Comparison of ENCODE assay signal across 26 mouse cellular contexts in the genomic region with DNA sequence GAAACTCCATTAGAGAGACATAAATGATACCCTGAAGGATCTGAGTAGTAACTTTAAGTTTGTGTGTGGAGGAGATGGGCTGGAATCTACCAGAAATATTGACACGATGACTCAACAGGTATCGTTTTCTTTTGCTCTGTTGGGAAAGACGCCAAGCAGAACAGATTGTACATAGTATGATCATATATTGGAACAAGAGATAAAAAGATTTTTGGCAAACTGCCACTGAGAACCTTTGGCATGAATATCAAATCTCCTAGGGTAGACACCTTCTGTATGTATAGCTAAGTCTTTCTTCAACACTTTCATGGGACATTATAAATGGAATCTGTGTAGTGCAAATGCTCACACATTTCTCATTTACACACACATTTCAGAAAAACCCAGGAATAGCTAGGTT.
DNase-seq lines count a peak whose midpoint lies in the region; ATAC-seq and TF ChIP-seq lines count a peak whose summit lies in the region.
"Had no signal": no experiment of that assay in that cellular context is flagged by ENCODE, and none has a peak within 500 bp of the region (broad histone marks: within the 10 kb centered on the region; RNA-seq: fewer than 3 reads in every experiment).

No protein-coding gene starts in this region.

- H3K27ac ChIP-seq in hindbrain, postnatal 0 days, result no peak overlapping the region
- no peak overlapping the region for H3K27ac ChIP-seq in hindbrain, embryonic 13.5 days
- H3K27ac ChIP-seq: embryonic facial prominence, embryonic 15.5 days; forebrain, embryonic 15.5 days; heart, adult 2 months; heart, embryonic 10.5 days; heart, embryonic 13.5 days; hindbrain, embryonic 15.5 days; intestine, embryonic 15.5 days had no signal

- ATAC-seq in cerebellum, adult (ENCODE audit: insufficient number of reproducible peaks, low FRiP score, low TSS enrichment), result no peak
- no peak for ATAC-seq in hindbrain, postnatal 0 days
- ATAC-seq in hindbrain, embryonic 13.5 days (ENCODE audit: low FRiP score), result no peak
- ATAC-seq: activated CD4-positive, CD25-positive, alpha-beta regulatory T cell, adult 4 months; CD4-positive, CD25-positive, alpha-beta regulatory T cell, adult 4 months; forebrain, embryonic 15.5 days; intestine, embryonic 15.5 days had no signal

- no peaks in the 10 kb centered on the region for H3K4me1 ChIP-seq in hindbrain, postnatal 0 days (ENCODE audit: insufficient read depth, low read length)
- H3K4me1 ChIP-seq in hindbrain, embryonic 13.5 days (replicated peaks), result no peaks in the 10 kb centered on the region
- H3K4me1 ChIP-seq: embryonic facial prominence, embryonic 15.5 days; forebrain, embryonic 15.5 days; heart, embryonic 10.5 days; heart, embryonic 13.5 days; hindbrain, embryonic 15.5 days; intestine, embryonic 15.5 days had no signal

- no peaks in the 10 kb centered on the region for H3K9me3 ChIP-seq in hindbrain, postnatal 0 days (ENCODE audit: low read length)
- no peaks in the 10 kb centered on the region for H3K9me3 ChIP-seq in hindbrain, embryonic 13.5 days
- H3K9me3 ChIP-seq: embryonic facial prominence, embryonic 15.5 days; forebrain, embryonic 15.5 days; heart, embryonic 10.5 days; heart, embryonic 13.5 days; hindbrain, embryonic 15.5 days; intestine, embryonic 15.5 days had no signal

- no peak for TF ChIP-seq CTCF in hindbrain, postnatal 0 days (IDR thresholded peaks at IDR 0.05; ENCODE audit: low read depth)

- no peaks in the 10 kb centered on the region for H3K27me3 ChIP-seq in hindbrain, postnatal 0 days (ENCODE audit: insufficient read depth, low read length)
- no peaks in the 10 kb centered on the region for H3K27me3 ChIP-seq in hindbrain, embryonic 13.5 days
- H3K27me3 ChIP-seq: embryonic facial prominence, embryonic 15.5 days; forebrain, embryonic 15.5 days; heart, embryonic 13.5 days; hindbrain, embryonic 15.5 days; intestine, embryonic 15.5 days had no signal

- no peak overlapping the region for H3K4me3 ChIP-seq in hindbrain, postnatal 0 days (ENCODE audit: low read length)
- H3K4me3 ChIP-seq in hindbrain, embryonic 13.5 days, result no peak overlapping the region
- H3K4me3 ChIP-seq: embryonic facial prominence, embryonic 15.5 days; forebrain, embryonic 15.5 days; heart, adult 2 months; heart, embryonic 10.5 days; heart, embryonic 13.5 days; hindbrain, embryonic 15.5 days; intestine, embryonic 15.5 days had no signal

- peak; percentile 6 to 49 for DNase-seq in cerebellum, postnatal 14 days
- DNase-seq in hindbrain, postnatal 0 days (ENCODE audit: low spot score), result peak; percentile 54
- DNase-seq in NIH3T3 (ENCODE audit: low read depth), result peak; percentile 2
- peak; percentile 4 for DNase-seq in brain, adult 2 months (ENCODE audit: low read depth, low spot score)
- DNase-seq in layer of hippocampus, adult 9-11 months, result no peak
- DNase-seq: adrenal gland, adult 8-10 months; adrenal gland, postnatal 36 days; cerebellum, adult 18-20 months; embryo, embryonic 11 days; gastrocnemius, postnatal 10 days; gastrocnemius, postnatal 36 days; heart, adult 2 months; heart, postnatal 14 days; heart, postnatal 4 days; kidney, adult 11 months; kidney, adult 8-10 months had no signal

- no peak overlapping the region for H3K9ac ChIP-seq in hindbrain, postnatal 0 days (replicated peaks; ENCODE audit: low read length)
- H3K9ac ChIP-seq in hindbrain, embryonic 13.5 days, result no peak overlapping the region
- H3K9ac ChIP-seq: embryonic facial prominence, embryonic 15.5 days; forebrain, embryonic 15.5 days; heart, embryonic 13.5 days; hindbrain, embryonic 15.5 days; intestine, embryonic 15.5 days had no signal

- no peak overlapping the region for H3K4me2 ChIP-seq in hindbrain, postnatal 0 days (ENCODE audit: low read depth, low read length)
- no peak overlapping the region for H3K4me2 ChIP-seq in hindbrain, embryonic 13.5 days
- H3K4me2 ChIP-seq: embryonic facial prominence, embryonic 15.5 days; forebrain, embryonic 15.5 days; heart, embryonic 13.5 days; hindbrain, embryonic 15.5 days; intestine, embryonic 15.5 days had no signal

- H3K36me3 ChIP-seq in hindbrain, postnatal 0 days (ENCODE audit: insufficient read depth, low read length), result no peaks in the 10 kb centered on the region
- no peaks in the 10 kb centered on the region for H3K36me3 ChIP-seq in hindbrain, embryonic 13.5 days
- H3K36me3 ChIP-seq: embryonic facial prominence, embryonic 15.5 days; forebrain, embryonic 15.5 days; heart, embryonic 10.5 days; heart, embryonic 13.5 days; hindbrain, embryonic 15.5 days; intestine, embryonic 15.5 days had no signal

- 77% methylated on average over 3 of the region's 3 CpGs for WGBS in hindbrain, postnatal 0 days
- 95% methylated on average over 3 of the region's 3 CpGs for WGBS in hindbrain, embryonic 13.5 days
